29 mouse cellular contexts compared by ENCODE assay signal in the genomic region with DNA sequence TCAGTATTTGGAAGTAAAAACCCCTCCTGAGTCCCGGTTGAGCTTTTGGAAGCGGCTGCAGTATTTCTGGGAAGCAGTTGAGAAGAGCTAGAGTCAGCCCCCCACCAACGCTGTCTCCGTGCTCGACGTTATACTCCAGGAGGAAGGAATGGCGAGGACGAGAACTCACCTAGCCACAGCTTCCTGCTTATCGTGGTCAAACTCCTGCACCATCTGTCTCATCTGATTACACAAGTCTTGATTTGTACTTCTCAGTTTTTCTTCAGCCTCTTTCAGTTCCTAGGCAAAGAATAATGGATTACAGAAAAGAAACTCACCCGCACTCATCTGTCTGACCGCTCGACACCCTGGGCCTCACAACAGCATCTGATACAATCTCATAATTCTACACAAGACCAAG. TPM values are rescaled to one million over a fixed set of nuclear protein-coding genes. Genes with fewer than 3 reads are reported as not detected.
DNase-seq lines count a peak whose midpoint lies in the region; ATAC-seq lines count a peak whose summit lies in the region.
"Had no signal": no experiment of that assay in that cellular context is flagged by ENCODE, and none has a peak within 500 bp of the region (broad histone marks: within the 10 kb centered on the region; RNA-seq: fewer than 3 reads in every experiment).

No protein-coding gene starts in this region.

- H3K36me3 ChIP-seq in heart, embryonic 12.5 days, result peaks cover 78% of the 10 kb centered on the region
- peaks cover 26% of the 10 kb centered on the region for H3K36me3 ChIP-seq in hindbrain, embryonic 14.5 days (replicated peaks; ENCODE audit: control insufficient read depth, insufficient read depth)

- no peak overlapping the region for H3K4me3 ChIP-seq in heart, embryonic 12.5 days
- H3K4me3 ChIP-seq in hindbrain, embryonic 14.5 days (replicated peaks; ENCODE audit: low read length), result no peak overlapping the region
- H3K4me3 ChIP-seq: embryonic facial prominence, embryonic 12.5 days; embryonic facial prominence, embryonic 15.5 days; gastrocnemius, adult 2 months; heart, embryonic 13.5 days; hindbrain, embryonic 12.5 days; intestine, embryonic 15.5 days had no signal

- DNase-seq in heart, adult 11 months, result peak; percentile 21
- DNase-seq in gastrocnemius, adult 8-10 months (ENCODE audit: low spot score in 2 of 2), result no peak
- no peak for DNase-seq in kidney, postnatal 25 days
- DNase-seq in heart, adult 8-10 months (ENCODE audit: low spot score), result no peak
- DNase-seq in hindbrain, embryonic 14.5 days (ENCODE audit: low spot score), result no peak
- DNase-seq: adrenal gland, adult 2 months; adrenal gland, postnatal 14 days; B cell, adult 2 months; cerebellum, adult 11-12 months; cerebellum, adult 8-10 months; cerebellum, postnatal 10 days; cerebellum, postnatal 36 days; forebrain, postnatal 0 days; gastrocnemius, adult 2 months; gastrocnemius, postnatal 25 days; heart, postnatal 14 days; heart, postnatal 4 days; kidney, adult 11 months had no signal

- WGBS in heart, embryonic 12.5 days, result 92% methylated on average over 12 of the region's 12 CpGs
- WGBS in hindbrain, embryonic 14.5 days, result 95% methylated on average over 12 of the region's 12 CpGs

- H3K9me3 ChIP-seq in heart, embryonic 12.5 days (replicated peaks), result no peaks in the 10 kb centered on the region
- H3K9me3 ChIP-seq in hindbrain, embryonic 14.5 days (ENCODE audit: control insufficient read depth, low read length), result no peaks in the 10 kb centered on the region
- H3K9me3 ChIP-seq: embryonic facial prominence, embryonic 12.5 days; embryonic facial prominence, embryonic 15.5 days; heart, embryonic 13.5 days; hindbrain, embryonic 12.5 days; intestine, embryonic 15.5 days had no signal

- H3K27me3 ChIP-seq in heart, embryonic 12.5 days (replicated peaks), result no peaks in the 10 kb centered on the region
- H3K27me3 ChIP-seq in hindbrain, embryonic 14.5 days (ENCODE audit: control insufficient read depth, insufficient read depth, low read length), result no peaks in the 10 kb centered on the region
- H3K27me3 ChIP-seq: CH12.LX; embryonic facial prominence, embryonic 12.5 days; embryonic facial prominence, embryonic 15.5 days; heart, embryonic 13.5 days; hindbrain, embryonic 12.5 days; intestine, embryonic 15.5 days had no signal

- H3K27ac ChIP-seq in heart, embryonic 12.5 days (ENCODE audit: poor library complexity, severe bottlenecking), result no peak overlapping the region
- no peak overlapping the region for H3K27ac ChIP-seq in hindbrain, embryonic 14.5 days
- H3K27ac ChIP-seq: embryonic facial prominence, embryonic 12.5 days; embryonic facial prominence, embryonic 15.5 days; gastrocnemius, adult 2 months; heart, embryonic 13.5 days; hindbrain, embryonic 12.5 days; intestine, embryonic 15.5 days had no signal

- H3K4me1 ChIP-seq in heart, embryonic 12.5 days (replicated peaks), result no peaks in the 10 kb centered on the region
- no peaks in the 10 kb centered on the region for H3K4me1 ChIP-seq in hindbrain, embryonic 14.5 days (replicated peaks; ENCODE audit: control insufficient read depth, insufficient read depth, low read length)
- H3K4me1 ChIP-seq: embryonic facial prominence, embryonic 12.5 days; embryonic facial prominence, embryonic 15.5 days; heart, embryonic 13.5 days; hindbrain, embryonic 12.5 days; intestine, embryonic 15.5 days had no signal

- ATAC-seq in heart, embryonic 12.5 days (ENCODE audit: insufficient number of reproducible peaks, low FRiP score), result no peak
- ATAC-seq in common myeloid progenitor, adult 5-6 weeks (replicated peaks; ENCODE audit: low read depth, poor library complexity, severe bottlenecking), result peak; percentile 86
- ATAC-seq in megakaryocyte, adult 5-6 weeks (ENCODE audit: poor library complexity, severe bottlenecking), result peak; percentile 86
- no peak for ATAC-seq in hindbrain, embryonic 14.5 days (ENCODE audit: low FRiP score)
- ATAC-seq: forebrain, embryonic 14.5 days; forebrain, postnatal 0 days; hindbrain, embryonic 16.5 days; intestine, embryonic 15.5 days had no signal

- no peak overlapping the region for H3K4me2 ChIP-seq in heart, embryonic 12.5 days
- no peak overlapping the region for H3K4me2 ChIP-seq in hindbrain, embryonic 14.5 days (replicated peaks)
- H3K4me2 ChIP-seq: embryonic facial prominence, embryonic 12.5 days; embryonic facial prominence, embryonic 15.5 days; heart, embryonic 13.5 days; hindbrain, embryonic 12.5 days; intestine, embryonic 15.5 days had no signal

- no peak overlapping the region for H3K9ac ChIP-seq in heart, embryonic 12.5 days
- H3K9ac ChIP-seq in hindbrain, embryonic 14.5 days, result no peak overlapping the region
- H3K9ac ChIP-seq: embryonic facial prominence, embryonic 12.5 days; embryonic facial prominence, embryonic 15.5 days; forebrain, postnatal 0 days; heart, embryonic 13.5 days; hindbrain, embryonic 12.5 days; intestine, embryonic 15.5 days had no signal

RNA-seq across cellular contexts. Expression of gene Cep152, which starts 35.6 kb away (rescaled TPM):
- 5.2 and 6.9 TPM in 2 replicates for polyA plus RNA-seq in heart, embryonic 12.5 days (2016; fragmentation: Nextera tagmentation; extraction: Ambion mirVana)
- total RNA-seq in common myeloid progenitor, adult 5-6 weeks (2017), result 18.2 and 18.5 TPM in 2 replicates
- total RNA-seq in megakaryocyte, adult 5-6 weeks (2015), result 3.7 and 3.8 TPM in 2 replicates
- total RNA-seq in megakaryocyte, adult 5-6 weeks (2017), result 14.4 and 14.7 TPM in 2 replicates
- total RNA-seq in gastrocnemius, adult 8-10 months (2022), result 1 to 10 TPM in 1 of 4 experiments, under 1 TPM in 3; 0.58 to 1.0 (median 0.78) TPM
- 1 to 10 TPM; 1.3 to 1.6 (median 1.5) TPM for total RNA-seq in heart, adult 8-10 months (2022)
- polyA plus RNA-seq in hindbrain, embryonic 14.5 days (2014; fragmentation: Nextera tagmentation; extraction: Ambion mirVana), result 2.8 and 3.2 TPM in 2 replicates

Comparison
In these comparisons a context has a peak if more than half of its experiments do, and no peak if none do; other contexts are left out.
1. ATAC-seq: peak in common myeloid progenitor, adult 5-6 weeks (single experiment) and megakaryocyte, adult 5-6 weeks (single experiment); none in heart, embryonic 12.5 days (single experiment) and hindbrain, embryonic 14.5 days (single experiment).